In the genomic region with DNA sequence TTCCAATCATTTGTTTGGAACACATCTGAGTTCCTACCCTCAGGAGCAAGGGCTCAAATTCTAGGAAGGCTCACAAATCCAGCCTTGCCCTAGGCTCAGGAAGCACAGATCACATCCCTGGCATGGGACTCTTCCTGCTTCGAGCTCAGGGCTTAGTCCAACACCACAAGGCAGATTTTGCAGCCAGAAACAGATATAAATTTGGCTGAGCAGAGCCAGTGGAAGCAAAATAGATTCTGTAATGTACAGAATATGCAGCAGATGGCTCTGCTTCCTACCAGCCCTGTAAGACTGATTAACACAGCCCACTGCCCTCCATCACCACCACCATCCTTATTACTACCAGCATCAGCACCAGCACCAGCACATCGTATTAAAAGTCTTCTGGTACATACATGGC, we compare ENCODE assay signal across 16 mouse cellular contexts. TPM values are rescaled to one million over a fixed set of nuclear protein-coding genes. Genes with fewer than 3 reads are reported as not detected.
A peak's percentile ranks its signal among the peaks of the same experiment; 100 is the strongest.
DNase-seq lines count a peak whose midpoint lies in the region; ATAC-seq lines count a peak whose summit lies in the region.
"Had no signal": no experiment of that assay in that cellular context is flagged by ENCODE, and none has a peak within 500 bp of the region (broad histone marks: within the 10 kb centered on the region; RNA-seq: fewer than 3 reads in every experiment).

No protein-coding gene starts in this region.

- H3K4me2 ChIP-seq in hindbrain, embryonic 16.5 days (ENCODE audit: low read length), result no peak overlapping the region
- H3K4me2 ChIP-seq: kidney, embryonic 15.5 days; liver, embryonic 13.5 days; midbrain, embryonic 11.5 days; stomach, embryonic 15.5 days had no signal

- ATAC-seq in hindbrain, embryonic 16.5 days, result peak; percentile 64

- no peaks in the 10 kb centered on the region for H3K9me3 ChIP-seq in hindbrain, embryonic 16.5 days (ENCODE audit: control insufficient read depth, low read length)
- no peaks in the 10 kb centered on the region for H3K9me3 ChIP-seq in hindbrain, embryonic 10.5 days
- H3K9me3 ChIP-seq: kidney, embryonic 15.5 days; liver, embryonic 13.5 days; stomach, embryonic 15.5 days had no signal

- H3K36me3 ChIP-seq in hindbrain, embryonic 16.5 days (ENCODE audit: control insufficient read depth, insufficient read depth, low read length), result no peaks in the 10 kb centered on the region
- H3K36me3 ChIP-seq in hindbrain, embryonic 10.5 days, result no peaks in the 10 kb centered on the region
- H3K36me3 ChIP-seq: kidney, embryonic 15.5 days; liver, embryonic 13.5 days; stomach, embryonic 15.5 days had no signal

- H3K27me3 ChIP-seq in hindbrain, embryonic 16.5 days (replicated peaks; ENCODE audit: control insufficient read depth, insufficient read depth, low read length), result no peaks in the 10 kb centered on the region
- no peaks in the 10 kb centered on the region for H3K27me3 ChIP-seq in hindbrain, embryonic 10.5 days (ENCODE audit: insufficient read depth, poor library complexity, severe bottlenecking)
- H3K27me3 ChIP-seq: kidney, embryonic 15.5 days; liver, embryonic 13.5 days; stomach, embryonic 15.5 days had no signal

- DNase-seq in hindbrain, embryonic 10.5 days (ENCODE audit: low spot score), result no peak
- DNase-seq in right cerebral cortex, postnatal 10 days (ENCODE audit: low spot score in 2 of 2), result peak; percentile 32 to 49
- DNase-seq in right cerebral cortex, postnatal 4 days, result no peak
- peak; percentile 82 for DNase-seq in cerebellum, adult 9-10 months
- peak; percentile 58 for DNase-seq in telencephalon, adult 2 months (ENCODE audit: low read depth, low spot score)
- no peak for DNase-seq in embryo, embryonic 9.5 days (ENCODE audit: extremely low spot score)
- DNase-seq in adrenal gland, postnatal 10 days, result no peak
- DNase-seq: heart, adult 2 months; heart, postnatal 14 days; liver, embryonic 13.5 days; lung, postnatal 14 days; thymus, postnatal 25 days had no signal

- H3K27ac ChIP-seq in hindbrain, embryonic 16.5 days (ENCODE audit: low read depth, low read length), result no peak overlapping the region
- no peak overlapping the region for H3K27ac ChIP-seq in hindbrain, embryonic 10.5 days
- H3K27ac ChIP-seq: heart, adult 2 months; kidney, embryonic 15.5 days; liver, embryonic 13.5 days; stomach, embryonic 15.5 days had no signal

- H3K4me1 ChIP-seq in hindbrain, embryonic 16.5 days (ENCODE audit: control insufficient read depth, insufficient read depth, low read depth, low read length), result no peaks in the 10 kb centered on the region
- H3K4me1 ChIP-seq in hindbrain, embryonic 10.5 days (replicated peaks), result no peaks in the 10 kb centered on the region
- H3K4me1 ChIP-seq: kidney, embryonic 15.5 days; liver, embryonic 13.5 days; stomach, embryonic 15.5 days had no signal

- H3K9ac ChIP-seq in hindbrain, embryonic 16.5 days (ENCODE audit: low read depth, low read length), result no peak overlapping the region
- H3K9ac ChIP-seq: kidney, embryonic 15.5 days; liver, embryonic 13.5 days; stomach, embryonic 15.5 days had no signal

- H3K4me3 ChIP-seq in hindbrain, embryonic 16.5 days (ENCODE audit: low read length), result no peak overlapping the region
- H3K4me3 ChIP-seq in hindbrain, embryonic 10.5 days, result no peak overlapping the region
- H3K4me3 ChIP-seq: heart, adult 2 months; kidney, embryonic 15.5 days; liver, embryonic 13.5 days; stomach, embryonic 15.5 days had no signal

- 73% methylated on average over 2 of the region's 2 CpGs for WGBS in hindbrain, embryonic 16.5 days
- 83% methylated on average over 2 of the region's 2 CpGs for WGBS in hindbrain, embryonic 10.5 days

RNA-seq across cellular contexts. Expression of a gene that starts 56.4 kb away (rescaled TPM):
- 10.8 and 14.1 TPM in 2 replicates for polyA plus RNA-seq in hindbrain, embryonic 16.5 days (2015; fragmentation: Nextera tagmentation; extraction: Ambion mirVana)
- polyA plus RNA-seq in hindbrain, embryonic 10.5 days (2016; fragmentation: Nextera tagmentation; extraction: Ambion mirVana), result 1.5 and 2.0 TPM in 2 replicates
- under 1 TPM in 1 of 2 experiments, not detected in 1; 0.12 TPM for total RNA-seq in adrenal gland, postnatal 10 days (2021)
- total RNA-seq: heart, postnatal 14 days had no signal
- polyA plus RNA-seq: heart, adult 2 months; liver, embryonic 13.5 days had no signal

Comparison
In these comparisons a context has a peak if more than half of its experiments do, and no peak if none do; other contexts are left out.
1. DNase-seq: peak in right cerebral cortex, postnatal 10 days (2 of 2), cerebellum, adult 9-10 months (single experiment) and telencephalon, adult 2 months (single experiment); none in hindbrain, embryonic 10.5 days (single experiment), right cerebral cortex, postnatal 4 days (single experiment), embryo, embryonic 9.5 days (single experiment) and adrenal gland, postnatal 10 days (single experiment).